ENCODE assay signal across 8 mouse cellular contexts in genomic region chr15:97992712-97993286, GRCm38 (mm10). TPM values are rescaled to one million over a fixed set of nuclear protein-coding genes. Genes with fewer than 3 reads are reported as not detected.
DNase-seq lines count a peak whose midpoint lies in the region; ATAC-seq and TF ChIP-seq lines count a peak whose summit lies in the region.

No protein-coding gene starts in this region.

- peak overlapping the region; percentile 65 for H3K9ac ChIP-seq in forebrain, embryonic 11.5 days (ENCODE audit: low read length)
- peak overlapping the region; percentile 50 for H3K9ac ChIP-seq in heart, embryonic 15.5 days
- H3K9ac ChIP-seq in liver, adult 2 months (ENCODE audit: low read depth, low read length) = no peak overlapping the region

- peaks cover 37% of the 10 kb centered on the region for H3K4me1 ChIP-seq in forebrain, embryonic 11.5 days (replicated peaks; ENCODE audit: control insufficient read depth, insufficient read depth, low read length)
- peaks cover 15% of the 10 kb centered on the region for H3K4me1 ChIP-seq in heart, embryonic 15.5 days (replicated peaks)
- no peaks in the 10 kb centered on the region for H3K4me1 ChIP-seq in liver, adult 2 months (ENCODE audit: control insufficient read depth, insufficient read depth, low read length)

- DNase-seq in CD8-positive naive resting alpha-beta T cell, adult 2 months (ENCODE audit: low read depth in 2 of 2, low spot score in 2 of 2) = peak; percentile 4 to 20
- DNase-seq in c-Kit-positive CD71-positive TER-119-negative erythroid progenitor cells, embryonic 14.5 days (ENCODE audit: low read depth) = peak; percentile 55
- DNase-seq in forebrain, embryonic 11.5 days (ENCODE audit: low spot score) = peak; percentile 93
- peak; percentile 89 for DNase-seq in kidney, postnatal 10 days
- DNase-seq in liver, adult 2 months (ENCODE audit: extremely low read depth, low read depth, low spot score) = peak; percentile 18
- DNase-seq in natural killer cell, adult 2 months (ENCODE audit: low spot score in 2 of 2) = peak; percentile 23 to 41
- peak; percentile 72 for DNase-seq in splenic B cell, adult 2 months (ENCODE audit: low read depth, low spot score)

- no peak for TF ChIP-seq CTCF in liver, adult 2 months (IDR thresholded peaks at IDR 0.05; ENCODE audit: low read depth, low read length)

- no peaks in the 10 kb centered on the region for H3K27me3 ChIP-seq in forebrain, embryonic 11.5 days (ENCODE audit: control insufficient read depth, insufficient read depth, low read length)
- peaks cover 4% of the 10 kb centered on the region for H3K27me3 ChIP-seq in heart, embryonic 15.5 days
- H3K27me3 ChIP-seq in liver, adult 2 months (ENCODE audit: control insufficient read depth, insufficient read depth, low read length) = no peaks in the 10 kb centered on the region
- no peaks in the 10 kb centered on the region for H3K27me3 ChIP-seq in splenic B cell, adult 2 months (ENCODE audit: control insufficient read depth, insufficient read depth, low read length, poor library complexity, severe bottlenecking)

- peak; percentile 92 for ATAC-seq in forebrain, embryonic 11.5 days (replicated peaks; ENCODE audit: low FRiP score)
- ATAC-seq in heart, embryonic 15.5 days (replicated peaks; ENCODE audit: insufficient number of reproducible peaks, insufficient read depth, low FRiP score, low read depth) = peak; percentile 92

- no peaks in the 10 kb centered on the region for H3K9me3 ChIP-seq in forebrain, embryonic 11.5 days (ENCODE audit: control insufficient read depth, low read length)
- no peaks in the 10 kb centered on the region for H3K9me3 ChIP-seq in heart, embryonic 15.5 days (replicated peaks)

- peak overlapping the region; percentile 40; the same call in 1 of the 2 replicates for H3K4me2 ChIP-seq in forebrain, embryonic 11.5 days (ENCODE audit: low read depth, low read length, severe bottlenecking)
- H3K4me2 ChIP-seq in heart, embryonic 15.5 days = peak overlapping the region; percentile 65

- peaks cover 9% of the 10 kb centered on the region; the same call in 1 of the 2 replicates for H3K36me3 ChIP-seq in forebrain, embryonic 11.5 days (ENCODE audit: control insufficient read depth, insufficient read depth, low read length)
- no peaks in the 10 kb centered on the region for H3K36me3 ChIP-seq in heart, embryonic 15.5 days
- H3K36me3 ChIP-seq in liver, adult 2 months (ENCODE audit: control insufficient read depth, insufficient read depth, low read length) = no peaks in the 10 kb centered on the region
- no peaks in the 10 kb centered on the region for H3K36me3 ChIP-seq in splenic B cell, adult 2 months (ENCODE audit: control insufficient read depth, insufficient read depth, low read length, poor library complexity, severe bottlenecking)

- H3K27ac ChIP-seq in forebrain, embryonic 11.5 days (ENCODE audit: low read depth, low read length) = peak overlapping the region; percentile 95
- H3K27ac ChIP-seq in heart, embryonic 15.5 days = peak overlapping the region; percentile 75
- H3K27ac ChIP-seq in liver, adult 2 months (replicated peaks; ENCODE audit: insufficient read depth, low read depth, low read length) = no peak overlapping the region

- no peak overlapping the region for H3K4me3 ChIP-seq in forebrain, embryonic 11.5 days (ENCODE audit: low read depth, low read length)
- peak overlapping the region; percentile 34 for H3K4me3 ChIP-seq in heart, embryonic 15.5 days
- no peak overlapping the region for H3K4me3 ChIP-seq in liver, adult 2 months (ENCODE audit: insufficient read depth, low read depth, low read length)

- no peaks in the 10 kb centered on the region for H3K79me2 ChIP-seq in liver, adult 2 months (ENCODE audit: control insufficient read depth, insufficient read depth, low read length)

- 3% methylated on average over 18 of the region's 18 CpGs for WGBS in forebrain, embryonic 11.5 days
- 12% methylated on average over 18 of the region's 18 CpGs for WGBS in heart, embryonic 15.5 days
- 14% methylated on average over 18 of the region's 18 CpGs for WGBS in liver, adult 2 months

- TF ChIP-seq POLR2A in liver, adult 2 months (IDR thresholded peaks at IDR 0.05; ENCODE audit: extremely low read depth, insufficient read depth, low read length) = no peak

RNA-seq across cellular contexts. Expression of gene Col2a1, which starts 11.7 kb away (rescaled TPM):
- 128 and 143 TPM in 2 replicates for polyA plus RNA-seq in forebrain, embryonic 11.5 days (2014; fragmentation: Nextera tagmentation; extraction: Ambion mirVana)
- 8.3 and 35.1 TPM in 2 replicates for polyA plus RNA-seq in heart, embryonic 15.5 days (2015; fragmentation: Nextera tagmentation; extraction: Ambion mirVana)
- not detected in 2 replicates for total RNA-seq in liver, adult 2 months (2014; rRNA removed)
- polyA plus RNA-seq in liver, adult 2 months (2012; rRNA removed) = not detected in 2 replicates

RNA-seq across cellular contexts. Expression of gene Tmem106c, which starts 28.8 kb away (rescaled TPM):
- 44.5 and 47.8 TPM in 2 replicates for polyA plus RNA-seq in forebrain, embryonic 11.5 days (2014; fragmentation: Nextera tagmentation; extraction: Ambion mirVana)
- polyA plus RNA-seq in heart, embryonic 15.5 days (2015; fragmentation: Nextera tagmentation; extraction: Ambion mirVana) = 31.9 and 40.5 TPM in 2 replicates
- 11.2 and 13.2 TPM in 2 replicates for total RNA-seq in liver, adult 2 months (2014; rRNA removed)
- 30.9 and 33.7 TPM in 2 replicates for polyA plus RNA-seq in liver, adult 2 months (2012; rRNA removed)

Comparison
In these comparisons a context has a peak if more than half of its experiments do, and no peak if none do; other contexts are left out.
1. DNase-seq: peak in every context shown above with its lines; median percentile 93 in forebrain, embryonic 11.5 days; 89 in kidney, postnatal 10 days; 72 in splenic B cell, adult 2 months; 55 in c-Kit-positive CD71-positive TER-119-negative erythroid progenitor cells, embryonic 14.5 days; 32 in natural killer cell, adult 2 months; 18 in liver, adult 2 months; 12 in CD8-positive naive resting alpha-beta T cell, adult 2 months.